Mouse (Mus musculus) adrenal gland, postnatal 36 days (tissue): ENCODE measurements around the gene Etl4. TPM values are rescaled to one million over a fixed set of nuclear protein-coding genes. Genes with fewer than 3 reads are reported as not detected.

Experiments used
- DNase-seq, 2 experiments: peaks; one replicate each; pipeline ENCODE4 v3.0.0; 2021; ENCODE audit warnings: mixed read lengths in 1 of 2
- long read RNA-seq, 2 experiments: library from polyadenylated mRNA; stranded (forward); transcript quantifications; one replicate each; pipeline ENCODE4 v2.0.0; 2021; ENCODE audit warnings: borderline sequencing depth in 2 of 2
- total RNA-seq, 2 experiments: library from RNA; stranded (reverse); gene quantifications; 2 replicates each; pipeline ENCODE4 v1.2.3; 2021

Etl4 gene
- 10 to 100 TPM; 20.2 to 27.6 TPM for total RNA-seq
- long read RNA-seq, experiment 1, partial matches to known transcripts = 1 of 3 reads
- long read RNA-seq, experiment 1, other reads (novel, unspliced or antisense) = 2 of 3 reads
- long read RNA-seq, experiment 2, partial matches to known transcripts = 2 of 5 reads
- long read RNA-seq, experiment 2, other reads (novel, unspliced or antisense) = 3 of 5 reads

GRCm38 (mm10) chr2:19909171-19909899 is at the start of gene Etl4:
Etl4 (plus strand) TSS chr2:19909780.
- DNase-seq = peak; percentile 1 to 2

DNA sequence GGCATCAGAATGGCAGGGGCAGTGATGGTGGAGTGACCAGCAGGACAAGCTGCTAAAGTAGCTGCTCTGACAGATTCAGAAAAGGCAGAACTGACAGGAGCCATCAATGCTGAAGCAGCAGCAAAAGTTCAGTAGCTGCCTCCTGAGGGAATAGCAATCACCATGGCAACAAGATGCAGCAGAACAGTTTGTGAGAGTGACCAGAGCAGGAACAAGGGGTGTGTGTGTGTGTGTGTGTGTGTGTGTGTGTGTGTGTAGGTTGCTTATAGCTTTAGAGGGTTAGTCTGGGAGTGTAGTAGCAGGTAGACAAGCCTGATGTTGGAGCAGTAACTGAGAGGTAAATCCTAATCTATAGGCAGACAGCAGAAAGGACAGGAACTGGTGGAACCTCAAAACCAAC is 40.4 kb upstream of the Etl4 start:
- DNase-seq = no peak

- no peak for DNase-seq
These were observed 37.7 kb upstream of the Etl4 start for GRCm38 (mm10) chr2:19871881-19872280.

- no peak for DNase-seq
These were observed 18.7 kb upstream of the Etl4 start for GRCm38 (mm10) chr2:19890875-19891274.

GRCm38 (mm10) chr2:19909900-19910780 is 560 bp downstream of the Etl4 start:
- no peak for DNase-seq

GRCm38 (mm10) chr2:19910781-19911175 is 1.2 kb downstream of the Etl4 start:
- DNase-seq = no peak

DNA sequence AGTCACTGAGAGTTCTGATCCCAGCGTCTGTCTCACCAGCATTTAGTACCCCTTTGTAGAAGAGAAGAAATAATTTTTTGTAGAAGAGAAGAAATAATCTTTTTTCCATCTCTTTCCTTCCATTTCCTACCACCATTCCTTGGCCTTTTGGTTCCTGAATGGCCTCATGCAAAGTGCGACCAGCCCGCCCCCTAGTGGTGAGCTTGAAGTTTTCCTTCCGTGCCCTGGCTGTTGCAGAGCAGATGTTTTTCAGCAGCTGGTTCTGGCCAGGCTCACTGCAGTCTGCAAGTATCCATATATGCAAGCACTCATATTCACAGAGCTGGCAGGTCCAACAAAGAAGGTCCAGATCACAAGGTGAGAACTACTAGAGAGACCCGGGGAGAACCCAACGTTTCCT is 9.6 kb downstream of the Etl4 start:
- peak; percentile 64 to 80 for DNase-seq

DNA sequence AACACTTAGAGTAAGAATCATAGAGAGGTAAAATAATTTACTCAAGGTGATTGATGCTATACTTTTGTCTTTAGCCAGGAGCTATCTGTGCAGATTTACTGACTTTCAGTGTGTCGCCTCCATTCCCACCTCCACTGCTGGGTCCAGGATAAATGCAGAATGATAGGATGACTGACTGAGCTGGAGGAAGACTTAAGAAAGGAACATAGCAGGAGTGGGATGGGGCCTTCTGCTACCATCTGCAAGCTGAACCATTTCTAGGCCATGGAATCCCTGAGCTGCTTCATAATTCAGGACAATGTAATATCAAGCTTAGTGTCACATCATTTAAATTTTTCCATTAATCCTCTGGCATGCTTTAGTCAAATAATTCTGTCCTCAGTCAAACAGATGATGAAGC is 20.4 kb downstream of the Etl4 start:
- DNase-seq = no peak

DNA sequence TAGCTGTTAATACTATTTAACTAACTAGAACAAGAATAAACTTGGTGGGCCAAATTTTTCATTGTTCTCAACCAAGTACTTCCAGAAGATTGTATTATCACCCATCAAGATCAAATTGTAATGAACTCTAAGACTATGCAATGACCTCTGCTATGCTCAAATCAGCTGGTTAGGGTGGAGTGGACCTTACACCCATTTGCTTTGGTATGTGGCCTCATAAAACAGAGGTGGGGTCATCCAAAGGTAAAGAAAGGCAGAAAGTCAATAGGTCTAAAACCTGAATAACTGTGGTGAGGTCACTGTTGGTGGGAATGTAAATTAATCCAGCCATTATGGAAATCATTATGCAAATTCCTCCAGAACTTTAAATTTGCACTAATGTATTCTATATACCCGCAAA is 24.3 kb downstream of the Etl4 start:
- no peak for DNase-seq

DNA sequence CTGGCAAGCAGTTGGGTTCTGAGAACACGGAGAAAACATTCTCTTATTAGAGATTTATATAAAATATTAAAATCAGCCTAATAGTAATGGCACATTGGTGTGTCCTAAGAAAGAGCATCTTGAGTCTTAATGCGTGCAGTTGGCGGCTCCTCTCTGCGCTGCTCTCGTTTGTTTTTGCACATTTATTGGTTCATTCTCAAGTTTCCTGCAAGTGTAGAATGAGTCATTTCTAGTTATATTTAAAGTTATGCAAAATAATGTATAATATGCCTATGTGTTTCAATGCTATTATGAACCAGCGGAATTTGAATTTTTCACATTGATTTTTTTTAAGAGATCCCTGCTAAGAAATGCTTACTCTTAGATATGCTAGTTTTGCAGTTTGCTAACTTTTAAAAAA is 35.6 kb downstream of the Etl4 start:
- no peak for DNase-seq

- DNase-seq = no peak
These were observed 43.4 kb downstream of the Etl4 start for GRCm38 (mm10) chr2:19953028-19953427.

- no peak for DNase-seq
These were observed 56.9 kb downstream of the Etl4 start for GRCm38 (mm10) chr2:19966445-19966844.

GRCm38 (mm10) chr2:20037671-20038070 is 128.1 kb downstream of the Etl4 start:
- no peak for DNase-seq

DNA sequence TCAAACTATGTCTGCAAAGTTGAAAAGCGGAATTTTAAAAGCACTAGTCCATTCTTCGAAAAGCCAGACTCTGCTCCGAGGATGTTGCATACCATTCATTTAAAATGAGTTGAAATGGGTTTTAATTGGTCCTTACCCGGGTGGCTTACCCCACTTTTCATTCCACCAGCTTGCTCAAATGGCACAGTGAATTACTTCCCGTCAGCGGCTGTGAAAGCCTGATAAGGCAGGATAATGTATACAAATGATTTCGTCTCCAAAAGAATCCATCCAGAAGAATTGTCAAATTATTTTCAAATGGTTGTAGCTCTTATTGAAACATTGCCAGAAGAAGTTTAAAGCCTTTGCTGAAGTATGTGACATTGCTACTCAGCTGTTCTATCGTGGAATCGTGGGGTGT is 162.8 kb downstream of the Etl4 start:
- no peak for DNase-seq

GRCm38 (mm10) chr2:20076118-20076796 is 166.7 kb downstream of the Etl4 start:
- no peak for DNase-seq

GRCm38 (mm10) chr2:20084781-20085180 is 175.2 kb downstream of the Etl4 start:
- no peak for DNase-seq

DNA sequence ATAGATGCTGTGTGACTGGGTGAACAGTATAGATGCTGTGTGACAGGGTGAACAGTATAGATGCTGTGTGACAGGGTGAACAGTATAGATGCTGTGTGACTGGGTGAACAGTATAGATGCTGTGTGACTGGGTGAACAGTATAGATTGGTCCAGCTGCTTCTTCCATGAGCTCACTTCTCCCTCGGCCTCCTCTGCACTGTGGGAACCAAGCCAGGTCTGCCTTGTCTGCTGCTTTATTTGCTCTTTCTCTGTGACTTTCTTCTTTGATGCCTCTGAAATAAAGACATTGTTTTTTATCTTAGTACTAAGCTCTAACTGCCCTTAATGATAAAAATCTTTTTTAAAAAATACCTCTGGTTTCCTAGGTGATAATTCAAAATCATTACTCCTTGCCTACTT is 195.9 kb downstream of the Etl4 start:
- DNase-seq = no peak

- DNase-seq = no peak
These were observed 202.1 kb downstream of the Etl4 start for GRCm38 (mm10) chr2:20111703-20112102.

DNA sequence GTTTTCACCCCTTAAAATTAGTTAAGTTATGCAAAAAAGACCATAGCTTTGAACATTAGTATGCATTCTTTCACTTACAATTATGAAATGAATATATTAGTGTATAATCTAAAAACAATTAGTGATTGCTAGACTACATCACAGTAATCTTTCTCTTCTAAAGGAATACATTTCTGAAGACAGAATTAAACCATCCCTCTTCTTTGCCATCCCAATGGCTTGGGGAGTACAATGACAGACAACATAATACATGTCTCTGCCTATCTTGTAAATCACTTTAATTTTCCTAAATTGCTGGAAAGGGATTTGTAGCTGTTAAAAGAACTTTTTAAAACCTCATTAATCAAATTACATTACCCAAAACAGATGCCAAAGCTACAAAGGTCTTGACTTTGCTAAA is 216.3 kb downstream of the Etl4 start:
- DNase-seq = no peak

- no peak for DNase-seq
These were observed 222.2 kb downstream of the Etl4 start for GRCm38 (mm10) chr2:20131792-20132191.

DNA sequence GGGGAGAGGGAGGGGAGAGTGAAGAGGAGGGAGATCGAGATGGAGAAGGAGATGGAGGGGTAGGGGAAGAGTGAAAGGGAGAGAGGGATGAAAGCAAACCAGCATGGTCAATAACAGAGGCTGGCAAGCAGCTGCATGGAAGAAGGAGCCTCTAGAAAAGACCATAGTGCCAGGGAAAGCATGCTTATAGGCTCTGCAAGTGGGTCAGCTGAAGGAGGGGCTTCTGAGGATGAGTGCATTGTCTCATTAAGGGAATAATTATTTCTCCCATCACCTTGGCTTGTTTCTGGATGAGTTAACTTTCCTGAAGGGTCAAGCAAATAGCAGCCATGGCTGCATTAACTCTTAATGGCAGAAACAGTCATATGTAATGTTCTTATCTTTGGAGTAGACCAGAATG is 228.8 kb downstream of the Etl4 start:
- no peak for DNase-seq

GRCm38 (mm10) chr2:20145368-20145767 is 235.8 kb downstream of the Etl4 start:
- DNase-seq = peak in 1 of 2 experiments; percentile 6

- no peak for DNase-seq
These were observed 257.5 kb downstream of the Etl4 start for GRCm38 (mm10) chr2:20167073-20167472.
